Mouse (Mus musculus): ENCODE results near the gene Ciart. TPM values are rescaled to one million over a fixed set of nuclear protein-coding genes. Genes with fewer than 3 reads are reported as not detected.

Ciart gene
- 10 to 100 TPM in 1 of 2 experiments, 1 to 10 TPM in 1; 9.0 to 13.0 TPM for total RNA-seq (2023)

GRCm38 (mm10) chr3:95881979-95882815, at the start of gene Ciart:
Gene Ciart (minus strand): TSS chr3:95882251.

GRCm38 (mm10) chr3:95928658-95929503, 46.8 kb upstream of the Ciart start, which contains the start of gene Anp32e:
Gene Anp32e (plus strand): TSS chr3:95929246.

GRCm38 (mm10) chr3:95904568-95904967, 22.5 kb upstream of the Ciart start, which contains the start of gene Car14:
Gene Car14 (minus strand): TSS chr3:95904691.

GRCm38 (mm10) chr3:95893606-95894316, 11.7 kb upstream of the Ciart start, which contains the start of gene Aph1a:
Gene Aph1a (plus strand): TSS chr3:95893969.

GRCm38 (mm10) chr3:95891211-95892065, 9.4 kb upstream of the Ciart start, which contains the start of gene BC028528:
Gene BC028528 (minus strand): TSS chr3:95892005.

GRCm38 (mm10) chr3:95871392-95871867, 10.6 kb downstream of the Ciart start, which contains the start of gene Mrps21:
Gene Mrps21 (minus strand): TSS chr3:95871519.

GRCm38 (mm10) chr3:95855502-95856089, 26.5 kb downstream of the Ciart start, which contains the start of gene Prpf3:
Gene Prpf3 (minus strand): TSS chr3:95855885.

Other genes with a start within 250 kb of the Ciart start
- 100 to 1,000 TPM; 760 to 809 TPM for gene Mcl1, start 223.5 kb downstream of the Ciart start, total RNA-seq (2023)
- gene Adamtsl4, start 194.3 kb downstream of the Ciart start, total RNA-seq (2023), result 1 to 10 TPM in 1 of 2 experiments, under 1 TPM in 1; 0.88 to 4.0 TPM
- 1 to 10 TPM; 4.6 to 8.3 TPM for gene Ecm1, start 142.7 kb downstream of the Ciart start, total RNA-seq (2023)
- gene Tars2, start 122.0 kb downstream of the Ciart start, total RNA-seq (2023), result 10 to 100 TPM; 13.8 to 19.2 TPM
- 10 to 100 TPM; 45.9 to 48.8 TPM for gene Rprd2, start 63.4 kb downstream of the Ciart start, total RNA-seq (2023)
- 10 to 100 TPM; 33.6 to 33.7 TPM for gene Prpf3, start 26.4 kb downstream of the Ciart start, total RNA-seq (2023)
- gene Mrps21, start 10.7 kb downstream of the Ciart start, total RNA-seq (2023), result 100 to 1,000 TPM; 115 to 123 TPM
- gene BC028528, start 9.8 kb upstream of the Ciart start, total RNA-seq (2023), result 10 to 100 TPM; 35.1 to 40.1 TPM
- gene Aph1a, start 11.7 kb upstream of the Ciart start, total RNA-seq (2023), result 10 to 100 TPM; 58.8 to 65.3 TPM
- not detected for gene Car14, start 22.4 kb upstream of the Ciart start, total RNA-seq (2023)
- 100 to 1,000 TPM in 1 of 2 experiments, 10 to 100 TPM in 1; 93.6 to 104 TPM for gene Anp32e, start 47.0 kb upstream of the Ciart start, total RNA-seq (2023)
- gene Plekho1, start 113.8 kb upstream of the Ciart start, total RNA-seq (2023), result 10 to 100 TPM; 51.4 to 57.8 TPM
- gene Vps45, start 176.2 kb upstream of the Ciart start, total RNA-seq (2023), result 10 to 100 TPM; 13.5 to 17.9 TPM
- 10 to 100 TPM; 15.9 to 17.8 TPM for gene Otud7b, start 222.3 kb upstream of the Ciart start, total RNA-seq (2023)

All from neutrophil, adult 83 days (primary cell).